Mouse (Mus musculus) C2C12 (cell line): Measurements from ENCODE around the gene Aldh1l1. TPM values are rescaled to one million over a fixed set of nuclear protein-coding genes. Genes with fewer than 3 reads are reported as not detected.

Experiments used
- H3K27me3 ChIP-seq: one replicate; pipeline ENCODE4 v1.6.1; 2011; ENCODE audit not compliant: control insufficient read depth, insufficient read depth, insufficient read length
- H3K36me3 ChIP-seq: one replicate; pipeline ENCODE4 v1.6.1; 2011; ENCODE audit not compliant: control insufficient read depth, insufficient read depth
- H3K4me3 ChIP-seq: one replicate; pipeline ENCODE4 v1.5.1; 2011; ENCODE audit warnings: mild to moderate bottlenecking, control low read depth; ENCODE audit not compliant: poor library complexity, insufficient read depth, severe bottlenecking
- H3K79me2 ChIP-seq: one replicate; pipeline ENCODE4 v1.6.1; 2011; ENCODE audit not compliant: control insufficient read depth, insufficient read depth
- H3K79me3 ChIP-seq: one replicate; pipeline ENCODE4 v1.6.1; 2011; ENCODE audit warnings: low read depth, control low read depth
- H3ac ChIP-seq: one replicate; pipeline ENCODE3; 2011; ENCODE audit warnings: low read depth; ENCODE audit not compliant: control insufficient read depth, insufficient read length
- CEBPB ChIP-seq: IDR thresholded peaks from one replicate; pipeline ENCODE4 v1.6.1; 2011; ENCODE audit warnings: low read depth, mild to moderate bottlenecking, control low read depth, moderate library complexity
- CTCF ChIP-seq: IDR thresholded peaks from one replicate; pipeline ENCODE4 v1.5.1; 2011; ENCODE audit not compliant: control insufficient read depth, insufficient read depth, insufficient read length
- FOSL1 ChIP-seq: IDR thresholded peaks from one replicate; pipeline ENCODE4 v1.8.0; 2011; ENCODE audit warnings: mild to moderate bottlenecking, low read length; ENCODE audit not compliant: poor library complexity, insufficient read depth, severe bottlenecking
- MAX ChIP-seq: IDR thresholded peaks from one replicate; pipeline ENCODE4 v1.6.1; 2011; ENCODE audit warnings: mild to moderate bottlenecking, control low read depth
- MYOD1 ChIP-seq: IDR thresholded peaks from one replicate; pipeline ENCODE4 v1.6.1; 2011; ENCODE audit warnings: low read depth; ENCODE audit not compliant: control insufficient read depth, insufficient read length
- MYOG ChIP-seq: IDR thresholded peaks from one replicate; pipeline ENCODE4 v1.6.1; 2011; ENCODE audit not compliant: control insufficient read depth, insufficient read length; ENCODE audit errors: extremely low read depth
- USF1 ChIP-seq: IDR thresholded peaks from one replicate; pipeline ENCODE4 v1.6.1; 2011; ENCODE audit warnings: low read depth, mild to moderate bottlenecking, control low read depth, moderate library complexity
- polyA plus RNA-seq: library from polyadenylated mRNA; unstranded; fragments of >200 nt; fragmentation: generic; extraction: Trizol; gene quantifications from one replicate; pipeline ENCODE4 v1.2.1, GENCODE M21; 2012; ENCODE audit warnings: missing spikeins

Gene Aldh1l1
- polyA plus RNA-seq, 1 experiment = 0.16 TPM

DNA sequence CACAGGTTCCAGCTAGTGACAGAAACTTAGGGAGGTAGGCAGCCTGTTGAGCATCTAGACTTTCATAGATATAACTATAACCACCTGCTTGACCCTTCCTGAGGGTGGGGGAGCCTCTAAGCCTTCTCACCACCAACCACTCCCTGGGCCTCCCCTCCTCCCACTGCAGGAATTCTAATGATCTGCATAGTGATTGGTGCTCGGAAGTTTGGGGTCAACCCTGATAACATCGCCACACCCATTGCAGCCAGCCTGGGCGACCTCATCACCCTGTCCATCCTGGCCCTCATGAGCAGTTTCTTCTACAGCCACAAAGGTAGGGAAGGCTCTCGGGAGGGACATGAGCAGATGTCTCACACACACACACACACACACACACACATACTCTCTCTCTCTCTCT, 148.9 kb downstream of the Aldh1l1 start:
- Histone ChIP-seq H3K27me3 (no peaks in the 10 kb centered on the region), H3K4me3 (no peak overlapping the region), H3K36me3 (no peaks in the 10 kb centered on the region), H3ac (no peak overlapping the region), H3K79me3 (no peaks in the 10 kb centered on the region), H3K79me2 (no peaks in the 10 kb centered on the region)
- TF ChIP-seq CEBPB (no peak), CTCF (no peak), MYOG (no peak), FOSL1 (no peak), MAX (no peak)

DNA sequence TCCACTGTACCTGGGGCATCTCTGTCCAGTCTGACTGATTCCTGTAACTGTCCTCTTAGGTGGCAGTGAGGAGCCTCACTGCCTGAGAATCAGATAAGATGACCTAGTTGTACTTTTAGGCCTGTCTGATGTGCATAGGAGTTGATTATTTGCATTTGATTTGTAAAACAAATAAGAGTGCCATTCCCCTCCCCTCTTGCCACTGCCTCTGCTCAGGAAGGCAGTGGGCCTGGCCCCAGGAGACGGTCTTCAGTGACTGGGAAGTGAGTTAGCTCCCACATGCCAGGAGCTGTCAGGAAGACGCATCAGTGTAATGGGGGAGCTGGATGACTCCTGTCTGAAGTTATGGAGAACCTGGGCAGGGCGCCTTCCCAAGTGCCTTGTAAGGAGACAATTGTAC, 149.4 kb downstream of the Aldh1l1 start:
- no peaks in the 10 kb centered on the region for H3K27me3 ChIP-seq
- H3K79me2 ChIP-seq = no peaks in the 10 kb centered on the region
- no peak for TF ChIP-seq MYOG
- no peak for TF ChIP-seq CTCF
- no peaks in the 10 kb centered on the region for H3K79me3 ChIP-seq
- no peak overlapping the region for H3ac ChIP-seq
- H3K36me3 ChIP-seq = no peaks in the 10 kb centered on the region
- no peak overlapping the region for H3K4me3 ChIP-seq

DNA sequence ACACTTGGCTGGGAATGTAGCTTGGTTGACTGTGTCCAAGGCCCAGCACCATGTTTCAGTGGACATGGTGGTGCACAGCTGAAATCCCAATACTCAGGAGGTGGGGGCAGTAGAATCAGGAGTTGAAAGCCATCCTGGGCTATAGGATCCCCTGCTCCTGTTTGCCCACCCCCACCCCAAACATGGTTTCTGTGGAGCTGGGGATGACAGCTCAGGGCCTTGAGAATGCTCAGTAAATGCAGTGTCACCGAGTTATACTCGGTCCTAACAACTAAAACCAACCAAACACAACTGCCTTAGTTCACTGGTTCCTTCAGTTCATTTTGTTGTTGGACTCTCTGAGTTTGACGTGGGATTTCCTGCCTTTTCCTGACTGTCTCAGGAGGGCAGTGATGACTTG, 156.8 kb downstream of the Aldh1l1 start:
- Histone ChIP-seq H3K79me2 (no peaks in the 10 kb centered on the region), H3K36me3 (no peaks in the 10 kb centered on the region), H3K27me3 (peaks cover 4% of the 10 kb centered on the region), H3ac (no peak overlapping the region), H3K79me3 (no peaks in the 10 kb centered on the region), H3K4me3 (no peak overlapping the region)
- TF ChIP-seq CEBPB (no peak), MAX (no peak), MYOD1 (no peak), CTCF (no peak), MYOG (no peak), USF1 (no peak), FOSL1 (no peak)

DNA sequence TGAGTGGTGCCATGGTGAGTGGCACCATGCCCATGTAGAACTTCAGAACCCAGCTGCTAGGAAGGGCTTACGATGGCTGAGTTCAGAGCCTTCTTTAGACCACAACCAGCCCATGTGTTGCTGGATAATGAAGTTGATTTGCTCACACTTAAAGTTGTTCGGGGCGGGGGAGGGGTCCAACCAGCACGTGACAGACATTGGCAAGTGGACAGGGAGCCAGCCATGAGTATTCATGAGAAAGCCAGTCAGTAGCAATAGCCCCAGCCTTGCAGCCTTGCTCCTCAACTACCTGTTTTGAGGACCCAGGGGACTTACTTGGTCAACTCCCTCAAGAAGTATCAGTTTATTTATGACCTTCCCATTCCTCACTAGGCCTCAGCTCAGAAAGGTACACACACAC, 158.7 kb downstream of the Aldh1l1 start:
- Histone ChIP-seq H3ac (no peak overlapping the region), H3K36me3 (no peaks in the 10 kb centered on the region), H3K4me3 (no peak overlapping the region), H3K27me3 (peaks cover 4% of the 10 kb centered on the region), H3K79me3 (no peaks in the 10 kb centered on the region), H3K79me2 (no peaks in the 10 kb centered on the region)
- TF ChIP-seq MAX (no peak), USF1 (no peak), MYOD1 (no peak), FOSL1 (no peak), CEBPB (no peak), MYOG (no peak)

DNA sequence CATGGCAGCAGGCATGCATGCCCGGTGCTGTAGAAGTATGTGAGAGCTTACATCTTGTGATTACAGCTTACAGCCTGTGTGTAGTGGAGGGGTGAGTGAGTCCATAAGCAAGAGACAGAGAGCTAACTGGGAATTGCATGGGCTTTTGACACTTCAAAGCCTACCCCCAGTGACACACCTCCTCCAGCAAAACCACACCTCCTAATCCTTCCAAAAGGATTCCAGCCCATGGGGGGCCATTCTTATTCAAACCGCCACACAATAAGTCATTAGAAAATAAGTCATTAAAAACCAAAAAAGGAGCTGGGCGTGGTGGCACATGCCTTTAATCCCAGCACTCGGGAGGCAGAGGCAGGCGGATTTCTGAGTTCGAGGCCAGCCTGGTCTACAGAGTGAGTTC, 162.2 kb downstream of the Aldh1l1 start:
- peaks cover 4% of the 10 kb centered on the region for H3K27me3 ChIP-seq
- no peak overlapping the region for H3K4me3 ChIP-seq
- no peaks in the 10 kb centered on the region for H3K36me3 ChIP-seq
- no peaks in the 10 kb centered on the region for H3K79me2 ChIP-seq
- no peak overlapping the region for H3ac ChIP-seq
- H3K79me3 ChIP-seq = no peaks in the 10 kb centered on the region
- TF ChIP-seq MAX = no peak
- no peak for TF ChIP-seq FOSL1

DNA sequence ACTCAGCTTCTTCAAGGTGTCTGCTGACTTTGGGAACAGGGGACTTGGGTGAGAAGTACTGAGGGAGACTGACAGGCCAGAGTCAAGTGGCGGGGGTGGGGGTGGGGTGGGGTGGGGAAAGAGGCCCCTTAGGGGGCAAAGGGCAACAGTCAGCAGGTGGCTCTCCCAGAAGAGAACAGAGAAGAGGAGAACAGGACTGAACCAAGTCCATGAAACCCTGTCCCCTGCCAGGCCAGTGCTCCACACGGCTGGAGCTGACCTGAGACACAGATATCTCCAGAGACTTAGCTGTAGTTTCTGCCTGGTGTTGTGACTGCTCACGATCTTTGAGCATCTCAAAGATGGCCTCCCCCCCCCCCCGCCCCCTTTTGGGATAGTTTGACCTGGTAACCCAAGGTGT, 163.1 kb downstream of the Aldh1l1 start:
- H3ac ChIP-seq = no peak overlapping the region
- H3K27me3 ChIP-seq = peaks cover under 1% of the 10 kb centered on the region
- no peaks in the 10 kb centered on the region for H3K79me3 ChIP-seq
- H3K36me3 ChIP-seq = no peaks in the 10 kb centered on the region
- TF ChIP-seq CEBPB (no peak), CTCF (no peak)
- no peak overlapping the region for H3K4me3 ChIP-seq
- no peaks in the 10 kb centered on the region for H3K79me2 ChIP-seq

Other genes starting within 250 kb of the Aldh1l1 start
- not detected for gene Vmn1r54, start 240.1 kb upstream of the Aldh1l1 start, polyA plus RNA-seq
- gene BC048671, start 185.2 kb upstream of the Aldh1l1 start, polyA plus RNA-seq = not detected
- gene Chst13, start 161.2 kb upstream of the Aldh1l1 start, polyA plus RNA-seq = 0.05 TPM
- not detected for gene Uroc1, start 153.1 kb upstream of the Aldh1l1 start, polyA plus RNA-seq
- gene Zxdc, start 116.9 kb upstream of the Aldh1l1 start, polyA plus RNA-seq = 7.4 TPM
- 0.02 TPM for gene Cfap100, start 57.6 kb upstream of the Aldh1l1 start, polyA plus RNA-seq
- not detected for gene Klf15, start 23.9 kb upstream of the Aldh1l1 start, polyA plus RNA-seq
- gene Slc41a3, start 118.3 kb downstream of the Aldh1l1 start, polyA plus RNA-seq = 0.97 TPM